Mouse (Mus musculus) lung, postnatal 14 days (tissue): Measurements from ENCODE around the gene Bcl7a.

Experiments used
- DNase-seq: peaks from one replicate; pipeline ENCODE4 v3.0.0; 2021

Gene Bcl7a

DNA sequence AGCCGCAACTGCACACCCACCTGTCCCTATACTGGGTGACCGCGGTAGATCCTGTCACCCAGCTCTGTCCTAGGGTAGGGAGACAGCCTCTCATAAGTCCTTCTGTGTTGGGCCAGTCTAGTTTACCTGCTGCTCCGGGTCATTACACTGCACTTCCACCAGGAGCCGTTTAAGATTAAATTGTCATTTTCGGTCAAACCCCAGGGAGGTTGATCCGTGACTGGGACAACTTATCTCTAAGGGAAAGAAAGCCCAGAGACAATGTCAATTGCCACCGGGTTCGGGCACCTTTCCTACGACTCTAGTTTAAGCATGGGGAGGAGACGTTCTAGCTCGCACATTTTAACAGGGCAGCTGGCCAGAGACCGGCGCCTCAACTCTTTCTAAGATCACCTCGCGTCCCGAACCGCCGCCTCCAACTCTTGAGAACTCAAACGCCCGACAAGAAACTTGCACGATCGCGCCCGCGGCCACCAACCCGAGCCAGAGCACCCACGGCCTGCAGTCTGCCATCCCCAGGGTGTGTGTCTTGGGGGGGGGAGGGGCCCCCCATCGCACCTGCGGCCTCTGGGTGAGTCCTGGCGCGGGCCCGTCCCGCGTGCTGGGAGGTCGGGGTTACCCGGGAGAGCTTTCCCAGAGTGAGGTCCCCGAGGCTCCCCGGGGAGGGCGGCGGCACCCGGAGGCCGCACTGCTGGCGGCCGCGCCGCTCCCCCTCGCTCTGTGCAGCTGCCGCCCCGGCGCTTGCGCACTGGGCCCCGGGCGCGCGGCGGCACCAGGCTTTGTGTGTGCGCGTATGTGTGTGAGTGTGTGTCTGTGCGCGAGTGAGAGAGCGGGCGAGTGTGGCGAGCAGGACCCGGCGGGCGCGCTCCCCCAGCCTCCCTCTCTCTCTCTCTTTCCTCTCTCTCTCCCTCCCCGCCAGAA is at the start of gene Bcl7a:
Bcl7a (plus strand) TSS at position 128 of the 921 bp plus-strand sequence.
- DNase-seq = peak; percentile 91

DNA sequence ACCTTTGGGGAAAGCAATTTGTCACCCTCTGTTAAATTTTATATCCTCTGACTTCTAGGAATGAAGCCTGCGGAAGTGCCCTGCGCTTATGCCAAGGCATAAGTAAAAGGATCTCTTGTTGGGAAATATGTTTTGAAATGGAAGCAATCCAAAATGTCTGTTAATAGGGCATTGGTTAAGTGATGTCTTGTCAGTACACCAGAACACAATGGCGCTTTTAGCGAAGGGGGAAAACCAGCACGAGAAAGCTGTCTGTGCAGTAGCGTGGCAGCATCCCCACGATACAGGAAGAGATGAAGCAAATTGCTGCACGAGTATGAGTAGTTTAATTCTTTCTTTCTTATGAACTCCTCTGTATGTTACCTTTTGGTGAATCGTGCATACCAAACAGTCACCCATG is 49.0 kb upstream of the Bcl7a start:
- no peak for DNase-seq

DNA sequence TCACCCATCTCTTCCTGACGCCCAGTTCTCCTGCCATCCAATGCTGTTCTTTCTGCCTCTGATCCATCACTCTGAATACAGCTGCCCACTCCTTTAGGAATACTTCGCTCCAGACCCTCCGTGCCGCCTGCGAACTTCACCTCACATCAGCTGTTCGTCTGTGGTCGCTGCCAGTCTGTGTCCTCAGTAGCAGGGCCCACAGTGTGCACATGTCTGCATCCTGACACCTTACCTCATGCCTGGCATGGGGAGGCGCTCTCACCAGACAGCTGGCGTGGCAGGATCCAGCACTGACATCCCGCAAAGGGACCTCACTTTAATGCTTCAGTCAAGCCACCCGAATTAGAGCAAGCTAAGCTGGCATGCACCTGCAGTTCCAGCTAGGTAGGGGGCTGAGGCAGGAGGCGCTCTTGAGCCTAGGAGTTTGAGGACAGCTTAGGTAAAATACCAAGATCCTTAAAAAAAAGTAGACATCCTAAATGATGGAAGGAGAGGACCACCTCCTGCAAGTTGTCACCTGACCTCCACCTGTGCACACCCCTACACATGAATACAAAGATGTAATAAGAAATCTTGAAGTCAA is 47.3 kb upstream of the Bcl7a start:
- DNase-seq = peak; percentile 39

DNA sequence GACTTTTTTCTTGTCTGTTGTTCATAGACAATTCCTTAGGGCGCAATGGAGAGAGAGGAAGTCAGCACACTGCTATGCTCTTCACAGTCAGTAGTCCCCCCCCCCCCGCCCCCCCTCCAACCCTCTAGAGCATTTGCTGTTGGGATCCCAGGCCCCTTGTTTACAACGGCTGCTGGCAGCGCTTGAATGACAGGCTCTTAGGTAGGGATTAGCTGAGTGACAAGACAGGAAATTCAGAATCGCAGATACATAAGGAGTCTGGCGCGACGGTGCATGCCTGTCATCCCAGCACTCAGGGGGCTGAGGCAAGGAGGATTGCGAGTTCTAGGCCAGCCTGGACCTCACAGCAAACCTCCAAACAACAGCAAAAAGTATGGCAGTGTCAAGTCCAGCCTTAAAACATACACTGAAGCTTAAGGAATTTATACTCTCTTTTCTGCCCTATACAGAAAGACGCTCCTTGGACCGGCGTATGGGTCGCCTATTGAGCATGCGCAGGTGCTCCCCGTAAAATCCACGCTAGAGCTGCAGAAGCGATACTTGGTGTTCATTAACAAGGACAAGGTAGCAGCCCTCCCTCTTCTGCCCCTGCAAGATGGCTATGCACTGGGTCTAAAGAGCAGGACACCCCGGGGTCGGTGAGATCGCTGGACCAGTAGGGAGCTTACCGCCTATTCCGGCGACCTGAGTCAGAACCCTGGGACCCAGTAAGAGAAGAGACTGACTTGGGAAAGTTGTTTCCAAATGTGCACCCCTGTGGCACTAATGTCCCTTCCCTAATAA is 46.5 kb upstream of the Bcl7a start:
- no peak for DNase-seq

DNA sequence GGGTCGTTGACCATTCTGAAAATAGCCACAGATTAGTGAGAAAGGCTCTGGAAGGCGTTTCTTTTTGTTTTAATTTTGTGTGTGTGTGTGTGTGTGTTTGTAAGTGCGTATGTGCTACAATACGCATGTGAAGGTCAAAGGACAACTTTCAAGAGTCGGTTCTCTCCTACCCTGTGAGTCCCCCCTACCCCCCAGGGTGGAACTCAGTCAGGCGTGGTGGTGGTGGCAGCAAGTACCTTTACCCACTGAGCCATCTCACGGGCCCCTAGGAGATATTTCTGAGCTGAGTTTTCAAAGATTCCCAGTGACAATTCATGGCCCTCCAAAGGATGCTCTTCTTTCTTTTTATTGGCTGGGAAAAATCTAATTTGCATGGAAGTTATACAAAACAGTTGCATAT is 45.8 kb upstream of the Bcl7a start:
- no peak for DNase-seq

DNA sequence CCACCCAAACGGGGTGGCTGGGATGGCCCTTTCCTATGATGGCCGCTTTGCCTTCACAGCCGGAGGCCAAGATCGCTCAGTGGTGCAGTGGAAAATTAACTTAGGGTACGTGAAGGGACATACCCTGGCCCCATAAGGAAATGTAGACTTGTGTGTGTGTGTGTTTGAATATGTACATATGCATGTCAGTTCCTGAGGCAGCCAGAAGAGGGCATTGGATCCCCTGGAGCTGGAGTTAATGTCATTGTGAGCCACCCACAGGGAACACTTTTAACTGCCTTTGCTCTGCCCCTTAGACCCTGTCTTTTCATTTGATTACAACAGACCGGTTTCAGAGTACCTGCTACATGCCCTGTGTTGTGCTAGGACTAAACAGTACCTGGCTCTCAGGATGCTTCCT is 45.1 kb upstream of the Bcl7a start:
- DNase-seq = no peak

DNA sequence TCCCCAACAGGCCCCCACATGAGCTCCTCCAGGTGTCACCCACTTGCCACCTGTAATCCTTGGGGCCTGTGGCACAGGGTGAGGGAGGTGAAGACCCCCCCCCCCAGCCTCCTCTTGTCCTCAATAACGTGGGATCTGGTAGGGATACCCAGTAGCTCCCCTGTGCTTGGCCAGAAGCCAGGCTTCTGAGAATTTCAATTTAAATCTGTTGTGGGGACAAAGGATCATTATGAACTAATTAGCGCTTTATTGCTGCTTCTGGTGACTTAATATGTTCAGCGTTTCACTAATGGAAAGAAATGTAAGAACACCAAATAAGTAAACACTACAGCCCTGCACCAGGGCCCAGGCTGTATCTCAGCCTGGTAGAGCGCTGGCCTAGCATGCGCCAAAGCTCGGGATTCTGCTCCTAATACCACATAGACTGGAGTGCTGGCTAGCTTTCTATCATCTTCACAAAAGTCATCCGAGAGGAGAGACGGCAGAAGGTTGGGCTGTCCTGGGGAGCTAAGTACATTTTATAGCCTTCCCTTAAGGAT is 43.1 kb upstream of the Bcl7a start:
- DNase-seq = no peak

DNA sequence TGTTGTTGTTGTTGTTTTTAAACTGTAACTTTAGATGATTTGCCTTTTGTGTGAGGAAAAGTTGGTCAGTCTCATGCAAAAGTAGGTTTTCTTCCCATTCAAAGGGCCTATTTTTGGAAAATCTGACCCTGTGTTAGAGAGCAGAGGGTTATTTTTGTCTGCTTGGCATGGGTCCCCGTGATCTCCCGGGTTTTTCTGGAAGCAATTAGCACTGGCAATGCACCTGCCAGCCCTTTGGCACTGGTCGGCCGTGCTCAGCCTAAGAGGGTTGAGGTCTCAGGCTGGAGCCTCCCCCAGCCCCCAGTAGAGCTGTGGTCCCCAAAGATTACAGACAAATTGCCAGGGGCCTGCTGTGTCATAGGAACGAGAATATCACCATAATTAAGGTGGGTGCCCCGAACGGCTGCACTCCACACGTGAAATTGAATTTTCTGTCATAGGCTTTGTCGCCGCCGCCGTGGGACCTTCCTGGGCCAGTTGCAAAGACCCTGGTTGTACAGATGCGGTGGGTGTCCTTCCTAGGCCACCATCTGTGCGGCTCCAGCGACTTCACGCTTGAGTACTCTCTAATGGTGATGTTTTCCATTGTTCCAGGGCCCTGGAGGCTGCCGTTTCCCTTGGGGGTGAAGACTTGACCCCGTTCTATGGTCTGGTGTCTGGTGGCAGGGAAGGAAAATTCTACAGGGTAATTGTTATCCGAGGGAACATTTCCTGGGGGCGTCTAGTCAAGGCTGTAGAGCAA is 41.7 kb upstream of the Bcl7a start:
- DNase-seq = no peak

DNA sequence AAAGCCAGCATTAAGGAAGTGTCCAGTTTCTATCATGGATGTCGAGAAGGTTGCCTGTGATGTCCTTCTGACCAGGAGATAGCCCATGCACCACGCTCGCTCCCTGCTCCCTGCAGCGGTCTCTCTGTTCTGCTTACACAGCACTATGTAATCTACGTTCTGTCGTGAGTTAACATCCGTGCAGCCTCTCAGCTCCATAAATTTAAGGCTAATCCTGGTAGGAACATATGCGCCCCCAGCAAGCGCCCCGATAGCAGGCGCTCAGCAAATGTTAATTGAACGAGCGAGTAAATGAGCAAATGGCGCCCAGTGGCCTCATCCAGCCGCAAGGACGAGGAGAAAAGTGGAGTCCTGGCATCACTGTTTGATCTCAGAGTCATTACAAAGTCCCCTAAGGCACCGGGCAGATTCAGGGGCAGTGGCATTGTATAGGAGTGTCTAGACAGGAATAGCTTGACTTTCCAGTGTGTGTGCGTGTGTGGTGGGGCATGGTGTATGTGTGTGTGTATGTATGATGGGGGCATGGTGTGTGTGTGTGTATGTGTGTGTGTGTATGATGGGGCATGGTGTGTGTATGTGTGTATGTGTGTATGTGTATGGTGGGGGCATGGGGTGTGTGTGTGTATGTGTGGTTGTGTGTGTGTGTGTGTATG is 35.9 kb upstream of the Bcl7a start:
- DNase-seq = no peak

DNA sequence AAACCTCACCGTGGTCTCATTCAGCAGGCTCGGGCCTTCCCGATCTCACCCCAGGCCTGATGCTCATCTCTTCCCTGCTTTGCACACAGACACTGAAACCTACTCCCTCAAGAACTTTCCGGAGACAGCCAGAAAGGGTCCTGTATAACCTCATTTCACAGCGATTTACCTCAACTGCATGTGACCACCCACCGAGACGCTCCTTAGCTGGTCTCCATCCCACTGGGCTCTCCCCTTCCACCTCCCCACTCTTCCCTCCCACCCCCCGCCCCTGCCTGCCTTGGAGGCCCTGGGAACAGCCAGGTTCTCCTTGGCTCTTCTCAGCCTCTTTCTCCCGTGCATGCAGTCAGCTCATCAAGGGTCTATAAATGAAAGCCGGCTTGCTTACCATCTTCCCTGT is 33.8 kb upstream of the Bcl7a start:
- DNase-seq = no peak

DNA sequence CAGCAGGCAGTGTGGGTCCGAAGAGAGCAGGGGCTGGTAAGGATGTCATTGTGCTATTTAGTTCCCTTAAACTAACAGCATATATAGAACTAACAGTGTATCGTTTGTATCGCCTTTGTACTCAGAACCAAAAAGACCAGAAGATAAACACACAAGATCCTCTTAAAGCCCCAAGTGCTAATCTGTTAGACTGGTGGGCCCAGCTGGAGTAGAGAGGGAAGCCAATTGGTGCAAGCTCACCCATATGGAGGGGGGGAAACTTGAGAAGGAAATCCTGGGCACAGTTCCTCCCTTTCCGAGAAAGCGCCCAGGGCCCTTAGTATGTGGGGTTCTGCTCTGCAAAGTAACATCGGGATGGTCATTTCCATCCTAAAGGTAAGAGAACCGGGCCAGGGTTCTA is 33.4 kb upstream of the Bcl7a start:
- DNase-seq = no peak

DNA sequence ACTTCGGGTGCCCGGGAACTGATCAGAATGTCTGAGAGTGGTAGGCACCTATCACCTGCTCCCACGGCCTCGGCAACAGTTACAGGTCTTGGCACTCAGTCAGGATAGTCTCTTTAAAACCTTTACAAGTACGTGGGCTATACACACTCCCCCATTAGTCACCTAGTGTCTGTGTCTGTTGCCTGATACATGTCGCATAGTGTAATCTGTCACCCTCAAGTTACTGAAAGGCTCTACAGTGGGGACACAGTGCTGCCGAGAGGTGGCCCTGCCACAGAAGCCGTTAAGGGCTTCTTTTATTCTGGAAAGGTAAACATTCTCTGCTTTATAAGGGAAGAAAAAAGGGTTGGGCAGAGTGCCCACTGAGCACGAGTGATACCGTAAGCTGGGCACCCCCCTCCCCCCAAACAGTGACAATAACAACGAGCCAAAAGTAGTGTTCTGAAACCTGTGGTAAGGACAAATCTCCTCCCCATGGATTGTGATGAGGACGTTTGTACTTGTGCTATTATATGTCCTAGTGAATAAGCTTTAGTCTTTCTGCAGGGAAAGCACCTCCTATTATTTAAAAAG is 30.5 kb upstream of the Bcl7a start:
- no peak for DNase-seq

DNA sequence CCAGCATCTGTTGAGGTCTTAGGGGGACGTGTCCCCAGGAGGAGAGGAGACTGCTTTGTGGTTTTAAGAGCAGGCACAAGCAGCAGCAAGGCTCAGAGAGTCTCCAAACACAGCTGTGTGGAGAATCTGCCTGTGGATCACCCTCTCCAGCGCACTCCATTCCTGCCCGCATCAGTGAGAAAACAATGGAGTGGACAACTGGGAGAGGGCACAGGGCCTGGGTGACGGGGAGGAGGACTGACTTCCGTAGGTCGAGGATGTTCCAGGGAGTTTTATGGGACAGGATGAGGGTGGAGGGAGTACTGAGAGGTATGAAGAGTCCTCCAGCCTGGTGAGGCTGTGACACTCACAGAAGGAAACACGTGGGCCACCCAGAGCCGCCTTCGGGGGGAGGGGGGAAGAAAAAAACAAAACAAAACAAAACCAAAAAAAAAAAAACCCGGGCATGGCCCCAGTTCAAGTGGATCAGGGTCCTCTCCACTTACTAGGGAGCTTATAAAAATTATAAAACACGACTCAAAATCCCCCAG is 29.7 kb upstream of the Bcl7a start:
- no peak for DNase-seq

DNA sequence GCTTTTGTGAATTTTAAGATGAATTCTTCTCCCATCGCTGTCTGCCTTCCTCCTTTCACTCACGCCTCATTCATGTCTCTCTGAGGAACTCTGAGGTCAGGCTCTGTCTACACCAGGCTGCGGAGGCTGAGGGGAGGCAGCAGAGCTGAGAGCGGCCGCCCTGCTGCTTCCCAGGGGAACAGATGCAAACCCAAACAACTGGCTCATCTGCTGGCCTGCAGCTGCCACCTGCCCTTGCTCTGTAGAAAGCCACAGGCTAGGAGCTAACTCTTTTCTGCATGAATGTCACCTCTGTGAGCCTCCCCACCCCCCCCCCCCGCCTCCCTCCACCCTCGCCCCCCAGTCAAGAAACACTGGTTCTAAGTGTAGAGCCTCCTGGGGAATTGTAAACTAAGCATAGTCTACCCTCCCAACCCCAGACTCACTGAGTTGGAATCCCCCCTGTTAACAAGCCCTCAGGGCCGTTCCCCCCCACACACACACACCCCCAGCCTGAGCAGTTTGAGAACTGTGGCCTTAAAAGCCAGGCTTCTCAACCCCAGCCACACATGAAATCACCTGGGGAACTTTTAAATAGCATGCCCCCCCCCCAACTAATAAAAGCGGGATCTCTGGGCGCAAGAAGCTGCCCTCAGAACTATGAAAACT is 28.3 kb upstream of the Bcl7a start:
- no peak for DNase-seq

DNA sequence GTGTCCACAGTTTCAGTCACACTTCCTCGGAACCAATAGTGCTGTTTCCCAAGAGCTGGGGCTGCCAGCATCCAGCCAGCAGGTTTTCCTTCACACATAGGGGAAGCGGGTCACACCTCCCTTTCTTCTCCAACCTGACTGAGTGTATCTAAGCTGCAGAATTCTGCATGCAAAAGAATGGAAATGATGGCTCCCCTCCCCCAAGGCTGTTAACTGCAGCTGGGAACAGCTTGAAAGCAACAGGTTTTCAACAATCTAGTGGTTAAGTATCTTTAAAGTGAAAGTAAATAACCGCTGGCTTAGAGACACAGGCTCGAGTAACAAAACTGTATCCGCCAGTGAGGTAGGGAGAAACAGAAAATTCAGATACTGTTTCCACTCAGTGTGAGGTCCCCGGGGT is 25.6 kb upstream of the Bcl7a start:
- peak; percentile 29 for DNase-seq

DNA sequence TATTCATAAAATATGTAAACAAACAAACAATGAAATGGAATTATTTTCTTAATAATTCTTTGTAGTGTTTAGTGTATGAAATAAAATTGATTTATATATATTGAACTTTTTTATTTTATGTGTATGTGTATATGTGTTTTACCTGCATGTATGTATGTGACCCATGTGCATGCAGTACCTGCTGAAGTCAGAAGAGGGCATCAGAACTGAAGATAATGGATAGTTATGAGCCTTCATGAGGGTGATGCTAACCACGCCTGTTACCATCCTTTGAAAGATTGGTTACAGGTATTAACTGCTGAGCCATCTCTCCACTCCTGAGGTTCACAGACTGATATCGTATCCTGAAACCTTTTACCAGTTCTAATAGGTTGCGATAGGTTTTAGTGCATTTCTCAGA is 23.5 kb upstream of the Bcl7a start:
- DNase-seq = no peak

DNA sequence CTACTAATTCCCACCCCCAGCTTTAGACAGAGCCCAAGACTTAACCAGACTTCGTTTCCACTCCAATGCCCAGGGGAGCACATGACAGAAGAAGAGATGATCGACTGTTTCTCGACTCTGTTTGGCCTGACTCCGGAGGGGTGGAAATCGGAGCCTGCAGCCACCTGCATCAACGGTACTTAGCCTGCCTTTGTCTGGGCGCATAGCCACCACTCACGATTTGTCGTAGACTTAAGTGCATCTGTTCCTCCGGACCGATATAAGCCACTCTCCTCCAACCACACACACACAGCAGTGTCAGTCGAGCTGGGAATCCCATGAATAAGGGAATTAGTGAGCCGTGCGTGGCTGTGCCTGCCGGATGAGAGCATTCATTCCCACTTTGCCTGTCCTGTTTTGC is 19.4 kb upstream of the Bcl7a start:
- no peak for DNase-seq

DNA sequence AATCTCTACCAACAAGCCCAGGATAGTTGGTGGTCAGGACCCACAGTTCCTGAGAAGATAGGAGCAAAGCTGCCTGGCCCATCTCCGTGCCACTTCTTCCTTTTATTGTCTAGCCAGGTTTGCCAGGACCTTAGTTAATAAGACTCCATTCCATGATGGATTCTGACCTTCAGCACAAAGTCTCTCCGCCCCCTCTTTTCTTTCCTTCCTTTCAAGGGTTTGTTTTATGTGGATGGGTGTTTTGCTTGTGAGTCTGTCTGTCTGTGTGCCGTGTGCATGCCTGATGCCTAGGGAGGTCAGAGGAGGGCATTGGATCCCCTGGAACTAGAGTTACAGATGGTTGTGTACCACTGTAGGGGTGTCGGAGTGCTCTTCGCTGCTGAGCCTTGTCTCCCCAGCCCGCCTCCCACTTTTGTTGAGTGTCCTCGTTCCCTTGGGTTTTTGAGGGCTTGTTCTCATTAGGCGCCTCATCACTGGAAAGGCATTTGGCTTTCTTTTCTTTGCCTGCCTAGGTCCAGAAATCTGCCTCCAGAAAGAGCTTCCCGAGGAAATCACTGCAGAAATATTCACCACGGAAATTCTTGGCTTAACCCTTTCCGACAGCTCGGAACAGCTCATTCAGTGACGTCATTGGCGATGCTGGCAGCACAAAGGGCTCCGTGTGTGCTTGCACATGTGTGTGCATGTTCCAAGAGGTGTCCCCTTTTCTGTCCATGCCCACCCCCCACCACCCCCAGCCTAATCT is 17.5 kb upstream of the Bcl7a start:
- DNase-seq = peak; percentile 23

DNA sequence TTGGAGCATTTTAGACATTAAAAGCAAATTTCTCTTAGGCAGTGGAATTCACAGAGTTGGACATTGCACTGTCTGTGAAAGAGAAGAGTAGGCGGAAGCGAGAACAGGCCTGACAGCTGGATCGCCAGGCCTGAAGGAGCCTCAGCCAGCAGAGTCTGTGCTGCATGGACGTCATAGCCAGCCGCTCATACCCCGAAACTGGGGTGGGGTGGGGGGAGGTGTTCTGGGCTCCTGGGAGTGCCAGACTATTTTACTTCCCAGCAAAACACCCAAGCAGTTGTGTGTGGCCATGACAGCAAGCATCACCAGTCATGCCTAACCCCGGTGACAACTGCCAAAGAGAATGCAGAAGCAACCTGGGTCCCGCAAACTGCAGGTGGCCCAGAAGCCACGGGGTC is 16.9 kb upstream of the Bcl7a start:
- peak; percentile 18 for DNase-seq

DNA sequence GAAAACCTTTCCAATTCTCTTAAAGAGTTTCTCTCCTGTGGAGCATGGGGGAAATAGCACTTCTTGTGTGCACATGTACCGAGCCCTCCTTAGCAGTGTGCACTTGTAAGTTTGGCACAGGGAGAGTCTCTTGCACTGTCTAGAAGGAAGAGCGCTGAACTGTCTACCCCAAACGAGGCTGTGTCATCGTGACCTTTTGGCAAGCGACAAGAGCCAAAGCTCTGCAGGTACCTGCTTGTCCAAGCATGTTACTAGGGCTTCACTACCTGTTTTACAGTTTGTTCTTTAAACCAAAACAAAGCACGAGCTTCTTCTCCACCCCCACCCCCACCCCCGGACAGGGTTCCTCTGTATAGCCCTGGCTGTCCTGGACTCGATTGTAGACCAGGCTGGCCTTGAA is 15.9 kb upstream of the Bcl7a start:
- DNase-seq = no peak
